Mouse (Mus musculus) liver, postnatal 0 days (tissue): Measurements from ENCODE around the gene BC052040. TPM values are rescaled to one million over a fixed set of nuclear protein-coding genes. Genes with fewer than 3 reads are reported as not detected.

Experiments used
- ATAC-seq: fragments of 200-750 bp; cut with Nextera tagmentation; 2 replicates; pipeline ENCODE4 v1.8.0; 2017; ENCODE audit warnings: mild to moderate bottlenecking, moderate library complexity
- DNase-seq: peaks from one replicate; pipeline ENCODE4 v3.0.0-alpha.2; 2016
- H3K27ac ChIP-seq: fragments of 300-500 bp; sonication (generic); 2 replicates; pipeline ENCODE4 v1.5.1; 2014; ENCODE audit warnings: antibody characterized with exemption, moderate library complexity, mild to moderate bottlenecking, low read depth
- H3K27me3 ChIP-seq: fragments of 300-500 bp; sonication (generic); 2 replicates; pipeline ENCODE4 v1.6.1; 2014; ENCODE audit warnings: low read length, control low read depth, mixed read lengths; ENCODE audit not compliant: insufficient read depth
- H3K36me3 ChIP-seq: fragments of 300-500 bp; sonication (generic); replicated peaks from 2 replicates; pipeline ENCODE4 v1.6.1; 2014; ENCODE audit warnings: mild to moderate bottlenecking, control low read depth, low read length, moderate library complexity, mixed read lengths; ENCODE audit not compliant: insufficient read depth
- H3K4me1 ChIP-seq: fragments of 300-500 bp; sonication (generic); 2 replicates; pipeline ENCODE4 v1.6.1; 2014; ENCODE audit warnings: antibody characterized with exemption, mild to moderate bottlenecking, control low read depth; ENCODE audit not compliant: insufficient read depth
- H3K4me2 ChIP-seq: fragments of 300-500 bp; sonication (generic); 2 replicates; pipeline ENCODE4 v1.6.1; 2014; ENCODE audit warnings: low read depth, mild to moderate bottlenecking, low read length, moderate library complexity, mixed read lengths
- H3K4me3 ChIP-seq: fragments of 300-500 bp; sonication (generic); 2 replicates; pipeline ENCODE4 v1.5.1; 2014; ENCODE audit warnings: low read depth, low read length
- H3K9ac ChIP-seq: fragments of 300-500 bp; sonication (generic); replicated peaks from 2 replicates; pipeline ENCODE4 v1.6.1; 2014; ENCODE audit warnings: mild to moderate bottlenecking, moderate library complexity
- H3K9me3 ChIP-seq: fragments of 300-500 bp; sonication (generic); 2 replicates; pipeline ENCODE4 v1.6.1; 2016; ENCODE audit warnings: mild to moderate bottlenecking, control low read depth, low read length, mixed read lengths
- CTCF ChIP-seq: sonication (generic); IDR thresholded peaks from 2 replicates; pipeline ENCODE4 v1.5.1; 2016; ENCODE audit warnings: antibody characterized with exemption, low read depth
- EP300 ChIP-seq: IDR thresholded peaks from 2 replicates; pipeline ENCODE4 v1.6.1; 2016; ENCODE audit warnings: antibody characterized with exemption, low read depth, mild to moderate bottlenecking
- WGBS: fragments of 180-500 bp; shearing (Covaris S2); extraction: QIAGEN DNeasy Blood & Tissue Kit; methylation state at CpG from one replicate; pipeline ENCODE4 v1.1.7; 2014; ENCODE audit not compliant: insufficient replicate concordance; 5-methylcytosine and 5-hydroxymethylcytosine counted together
- polyA plus RNA-seq: library from polyadenylated mRNA; unstranded; fragments of >200 nt; fragmentation: Nextera tagmentation; extraction: Ambion mirVana; gene quantifications from 2 replicates; pipeline ENCODE4 v1.2.1, GENCODE M21; 2015

Gene BC052040
- polyA plus RNA-seq, 1 experiment from 2014 or later: 4.1 TPM

- H3K4me3 ChIP-seq: no peak overlapping the region
- H3K36me3 ChIP-seq: 0 out of 2 replicates have a peak, but pooled peaks cover 2% of the 10 kb centered on the region
- no peak overlapping the region for H3K9ac ChIP-seq
- no peak overlapping the region for H3K27ac ChIP-seq
- WGBS: 76% methylated on average over 3 of the region's 3 CpGs
- H3K9me3 ChIP-seq: peaks cover 9% of the 10 kb centered on the region
- H3K4me2 ChIP-seq: no peak overlapping the region
- no peaks in the 10 kb centered on the region for H3K27me3 ChIP-seq
- TF ChIP-seq EP300: no peak
- TF ChIP-seq CTCF: no peak
- no peaks in the 10 kb centered on the region for H3K4me1 ChIP-seq
- ATAC-seq (no peak), DNase-seq (no peak)
Measured at GRCm38 (mm10) chr2:115717980-115718379, 136.5 kb downstream of the BC052040 start.

DNA sequence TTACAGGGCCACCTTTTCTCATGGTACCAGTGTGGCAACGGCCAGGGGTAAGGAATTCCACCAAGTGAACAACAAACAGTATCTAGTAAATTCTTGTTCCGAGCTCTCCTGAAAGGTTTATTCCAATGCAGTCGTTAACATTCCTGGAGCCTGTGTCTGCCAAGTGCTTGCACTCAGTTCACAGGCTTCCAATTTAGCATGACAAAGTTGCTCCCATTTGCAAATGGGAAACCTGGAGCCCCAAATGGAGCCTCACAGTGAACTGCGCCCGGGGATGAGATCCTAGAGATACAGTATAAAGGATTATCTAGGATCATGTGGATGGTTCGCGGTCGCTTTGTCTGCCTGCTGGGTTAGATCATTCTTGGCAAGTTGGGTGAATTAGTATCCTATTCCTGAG, 141.9 kb downstream of the BC052040 start:
- peaks cover 9% of the 10 kb centered on the region for H3K9me3 ChIP-seq
- no peak overlapping the region for H3K27ac ChIP-seq
- DNase-seq (no peak), ATAC-seq (no peak)
- H3K27me3 ChIP-seq: no peaks in the 10 kb centered on the region
- 72% methylated on average over 8 of the region's 8 CpGs for WGBS
- H3K4me1 ChIP-seq: no peaks in the 10 kb centered on the region
- H3K4me3 ChIP-seq: no peak overlapping the region
- 0 out of 2 replicates have a peak, but pooled peaks cover 5% of the 10 kb centered on the region for H3K36me3 ChIP-seq
- no peak overlapping the region for H3K9ac ChIP-seq
- H3K4me2 ChIP-seq: no peak overlapping the region
- TF ChIP-seq CTCF (no peak), EP300 (no peak)

DNA sequence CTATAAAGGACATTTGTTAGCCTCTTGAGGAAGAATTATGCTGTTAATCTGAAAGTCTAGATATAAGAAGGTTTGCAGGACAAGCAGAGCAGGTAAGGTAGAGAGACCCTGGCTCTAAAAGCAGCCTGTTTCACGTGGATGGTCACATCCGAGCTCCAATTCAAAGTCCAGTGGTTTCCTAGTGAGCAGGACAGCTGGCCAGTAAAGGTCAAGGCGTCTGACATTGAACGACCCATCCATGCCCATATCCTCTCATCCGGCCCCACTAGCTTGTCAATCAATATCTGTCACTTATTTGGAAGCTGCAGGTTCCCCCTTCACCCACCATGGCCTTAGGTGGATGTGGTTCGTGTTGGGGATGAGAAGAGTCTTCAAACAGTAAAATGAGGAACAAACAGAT, 142.7 kb downstream of the BC052040 start:
- 58% methylated on average over 6 of the region's 6 CpGs for WGBS
- TF ChIP-seq EP300 (no peak), CTCF (no peak)
- Histone ChIP-seq H3K9me3 (peaks cover 9% of the 10 kb centered on the region), H3K9ac (no peak overlapping the region), H3K27ac (no peak overlapping the region), H3K4me2 (no peak overlapping the region), H3K4me1 (no peaks in the 10 kb centered on the region), H3K27me3 (no peaks in the 10 kb centered on the region), H3K4me3 (no peak overlapping the region), H3K36me3 (0 out of 2 replicates have a peak, but pooled peaks cover 5% of the 10 kb centered on the region)
- no peak for DNase-seq
- no peak for ATAC-seq

DNA sequence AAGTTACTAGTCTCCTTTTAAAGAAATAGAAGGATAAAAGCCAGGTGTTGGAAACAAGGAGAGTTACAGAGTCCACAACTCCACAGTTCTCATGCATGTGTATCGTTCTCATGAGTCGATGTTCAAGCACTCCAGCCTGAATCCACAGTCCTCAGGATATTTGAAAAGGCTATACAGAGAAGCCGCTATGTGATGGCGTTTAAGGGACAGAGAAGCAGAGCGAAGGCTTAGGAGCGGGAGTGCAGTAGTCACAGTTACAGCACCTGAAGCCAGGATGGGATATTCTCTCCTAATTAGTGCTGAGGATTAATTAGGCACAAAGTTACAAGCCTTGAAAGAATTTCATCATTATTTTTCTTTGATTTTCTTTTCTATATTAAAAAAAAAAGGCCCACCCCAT, 143.2 kb downstream of the BC052040 start:
- H3K4me1 ChIP-seq: no peaks in the 10 kb centered on the region
- no peak overlapping the region for H3K4me2 ChIP-seq
- peaks cover 5% of the 10 kb centered on the region; the same call in 1 of the 2 replicates for H3K9me3 ChIP-seq
- no peaks in the 10 kb centered on the region for H3K27me3 ChIP-seq
- no peak overlapping the region for H3K4me3 ChIP-seq
- no peak for ATAC-seq
- TF ChIP-seq CTCF (no peak), EP300 (no peak)
- WGBS: 88% methylated on average over 6 of the region's 6 CpGs
- DNase-seq: no peak
- 0 out of 2 replicates have a peak, but pooled peaks cover 5% of the 10 kb centered on the region for H3K36me3 ChIP-seq
- H3K27ac ChIP-seq: no peak overlapping the region
- H3K9ac ChIP-seq: no peak overlapping the region

- H3K36me3 ChIP-seq: 0 out of 2 replicates have a peak, but pooled peaks cover 5% of the 10 kb centered on the region
- H3K4me3 ChIP-seq: no peak overlapping the region
- H3K4me1 ChIP-seq: no peaks in the 10 kb centered on the region
- peaks cover under 1% of the 10 kb centered on the region; the same call in 1 of the 2 replicates for H3K9me3 ChIP-seq
- 87% methylated on average over 6 of the region's 6 CpGs for WGBS
- no peak overlapping the region for H3K27ac ChIP-seq
- ATAC-seq (no peak), DNase-seq (no peak)
- no peaks in the 10 kb centered on the region for H3K27me3 ChIP-seq
- TF ChIP-seq EP300 (no peak), CTCF (no peak)
- no peak overlapping the region for H3K9ac ChIP-seq
- H3K4me2 ChIP-seq: no peak overlapping the region
Measured at GRCm38 (mm10) chr2:115725503-115725902, 144.0 kb downstream of the BC052040 start.

- no peak overlapping the region for H3K4me2 ChIP-seq
- DNase-seq (no peak), ATAC-seq (no peak)
- H3K9me3 ChIP-seq: no peaks in the 10 kb centered on the region
- H3K9ac ChIP-seq: no peak overlapping the region
- no peak overlapping the region for H3K27ac ChIP-seq
- no peaks in the 10 kb centered on the region for H3K4me1 ChIP-seq
- TF ChIP-seq CTCF (no peak), EP300 (no peak)
- 68% methylated on average over 6 of the region's 6 CpGs for WGBS
- H3K36me3 ChIP-seq: 0 out of 2 replicates have a peak, but pooled peaks cover 6% of the 10 kb centered on the region
- H3K27me3 ChIP-seq: no peaks in the 10 kb centered on the region
- no peak overlapping the region for H3K4me3 ChIP-seq
Measured at GRCm38 (mm10) chr2:115725926-115726325, 144.4 kb downstream of the BC052040 start.
